Mouse (Mus musculus) thymus, postnatal 4 days (tissue): ENCODE measurements around the gene Tmeff2.
"Not testable (repeated sequence)": the region's sequence is repeated elsewhere in the genome, so short reads cannot be mapped to it uniquely, and the experiment has no call there.

Experiments
- DNase-seq: peaks from one replicate; pipeline ENCODE4 v3.0.0; 2021

Tmeff2 gene

GRCm38 (mm10) chr1:50900386-50900785, at the start of gene Tmeff2:
TSS of gene Tmeff2 (plus strand) at chr1:50900647.
- not testable (repeated sequence) for DNase-seq

GRCm38 (mm10) chr1:50861515-50861914, 38.9 kb upstream of the Tmeff2 start:
- no peak for DNase-seq

- DNase-seq, result no peak
Observed at GRCm38 (mm10) chr1:50897696-50898095, 2.8 kb upstream of the Tmeff2 start.

GRCm38 (mm10) chr1:50924838-50925355, 24.4 kb downstream of the Tmeff2 start:
- no peak for DNase-seq

- DNase-seq, result no peak
Observed at GRCm38 (mm10) chr1:50925356-50925921, 25.0 kb downstream of the Tmeff2 start.

GRCm38 (mm10) chr1:50926374-50927060, 26.1 kb downstream of the Tmeff2 start:
- DNase-seq, result no peak

GRCm38 (mm10) chr1:50927077-50927611, 26.7 kb downstream of the Tmeff2 start:
- peak; percentile 64 for DNase-seq

- no peak for DNase-seq
Observed at GRCm38 (mm10) chr1:50927679-50928187, 27.3 kb downstream of the Tmeff2 start.

- no peak for DNase-seq
Observed at GRCm38 (mm10) chr1:50928776-50929175, 28.3 kb downstream of the Tmeff2 start.

GRCm38 (mm10) chr1:50935076-50935475, 34.6 kb downstream of the Tmeff2 start:
- DNase-seq, result no peak

GRCm38 (mm10) chr1:50935484-50935883, 35.0 kb downstream of the Tmeff2 start:
- no peak for DNase-seq

- DNase-seq, result no peak
Observed at GRCm38 (mm10) chr1:50940131-50941039, 39.9 kb downstream of the Tmeff2 start.

- DNase-seq, result no peak
Observed at GRCm38 (mm10) chr1:50948575-50948974, 48.1 kb downstream of the Tmeff2 start.

- DNase-seq, result no peak
Observed at GRCm38 (mm10) chr1:50958844-50959243, 58.4 kb downstream of the Tmeff2 start.

GRCm38 (mm10) chr1:50961954-50962648, 61.7 kb downstream of the Tmeff2 start:
- DNase-seq, result peak; percentile 53

GRCm38 (mm10) chr1:50962649-50963000, 62.2 kb downstream of the Tmeff2 start:
- DNase-seq, result no peak

GRCm38 (mm10) chr1:50969685-50970084, 69.2 kb downstream of the Tmeff2 start:
- no peak for DNase-seq

GRCm38 (mm10) chr1:50970853-50971252, 70.4 kb downstream of the Tmeff2 start:
- no peak for DNase-seq

- no peak for DNase-seq
Observed at GRCm38 (mm10) chr1:50972509-50973436, 72.3 kb downstream of the Tmeff2 start.

- DNase-seq, result no peak
Observed at GRCm38 (mm10) chr1:50979358-50980081, 79.1 kb downstream of the Tmeff2 start.
